ENCODE assay signal across 24 mouse cellular contexts in the genomic region with DNA sequence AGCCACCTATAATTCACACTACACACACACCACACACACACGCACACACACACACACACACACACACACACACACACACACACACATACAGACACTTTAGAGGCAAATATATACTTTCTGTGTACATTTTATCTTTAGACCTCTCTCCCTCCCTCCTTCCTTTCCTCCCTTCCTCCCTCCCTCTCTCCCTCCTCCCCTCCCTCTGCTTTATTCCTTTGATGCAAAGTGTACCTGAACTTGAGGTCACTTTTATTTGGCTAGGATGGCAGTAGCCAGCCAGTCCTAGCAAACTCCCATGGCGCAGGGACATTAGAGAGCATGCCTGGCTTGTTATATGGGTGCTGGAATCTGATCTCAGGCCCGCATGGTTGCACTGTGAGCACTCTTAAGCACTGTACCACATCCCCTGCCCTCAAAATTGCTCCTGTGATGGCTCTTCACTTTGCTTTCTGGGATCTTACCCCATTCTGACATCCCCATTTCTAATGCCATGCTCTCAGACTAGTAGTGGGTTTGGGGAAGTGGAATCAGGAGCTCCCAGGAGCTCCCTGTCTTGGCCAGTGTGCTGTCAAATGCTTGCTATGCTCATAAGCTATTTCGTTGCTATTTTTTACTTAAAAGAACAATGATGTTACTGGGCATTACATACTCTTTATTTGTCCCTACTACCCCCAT.
"Had no signal": no experiment of that assay in that cellular context is flagged by ENCODE, and none has a peak within 500 bp of the region (broad histone marks: within the 10 kb centered on the region; RNA-seq: fewer than 3 reads in every experiment).

No protein-coding gene starts in this region.

- H3K27me3 ChIP-seq: heart, embryonic 13.5 days; heart, embryonic 15.5 days; hindbrain, embryonic 13.5 days; hindbrain, embryonic 15.5 days; kidney, embryonic 15.5 days; limb, embryonic 13.5 days; limb, embryonic 15.5 days; liver, embryonic 12.5 days had no signal

- H3K27ac ChIP-seq: heart, adult 2 months; heart, embryonic 13.5 days; heart, embryonic 15.5 days; hindbrain, embryonic 13.5 days; hindbrain, embryonic 15.5 days; hindbrain, postnatal 0 days; kidney, embryonic 15.5 days; kidney, postnatal 0 days; left cerebral cortex, adult 2 months; limb, embryonic 13.5 days; limb, embryonic 15.5 days; liver, embryonic 12.5 days had no signal

- H3K4me1 ChIP-seq: heart, embryonic 13.5 days; heart, embryonic 15.5 days; hindbrain, embryonic 13.5 days; hindbrain, embryonic 15.5 days; kidney, embryonic 15.5 days; limb, embryonic 13.5 days; limb, embryonic 15.5 days; liver, embryonic 12.5 days had no signal

- H3K9me3 ChIP-seq: heart, embryonic 13.5 days; heart, embryonic 15.5 days; hindbrain, embryonic 13.5 days; hindbrain, embryonic 15.5 days; kidney, embryonic 15.5 days; limb, embryonic 13.5 days; limb, embryonic 15.5 days; liver, embryonic 12.5 days had no signal

- ATAC-seq: hindbrain, postnatal 0 days; intestine, embryonic 16.5 days; liver, embryonic 12.5 days had no signal

- H3K4me3 ChIP-seq: heart, adult 2 months; heart, embryonic 13.5 days; heart, embryonic 15.5 days; hindbrain, embryonic 13.5 days; hindbrain, embryonic 15.5 days; kidney, embryonic 15.5 days; left cerebral cortex, adult 2 months; limb, embryonic 13.5 days; limb, embryonic 15.5 days; liver, embryonic 12.5 days had no signal

- H3K36me3 ChIP-seq: heart, embryonic 13.5 days; heart, embryonic 15.5 days; hindbrain, embryonic 13.5 days; hindbrain, embryonic 15.5 days; kidney, embryonic 15.5 days; limb, embryonic 13.5 days; limb, embryonic 15.5 days; liver, embryonic 12.5 days had no signal

- DNase-seq: gastrocnemius, postnatal 14 days; gastrocnemius, postnatal 36 days; heart, adult 11 months; heart, adult 2 months; heart, postnatal 14 days; heart, postnatal 36 days; kidney, adult 11 months; kidney, adult 2 months; kidney, adult 9 months; kidney, postnatal 14 days; kidney, postnatal 36 days; left cerebral cortex, postnatal 4 days had no signal
